Mouse (Mus musculus) small intestine, adult 2 months (tissue): ENCODE data around the gene Tmem239.

ENCODE experiments used
- CTCF ChIP-seq: fragments of 200-500 bp; IDR thresholded peaks from 2 replicates; pipeline ENCODE4 v1.5.1; 2012; ENCODE audit warnings: low read depth, mild to moderate bottlenecking, control low read depth, inconsistent platforms, low read length, moderate library complexity, mixed read lengths; ENCODE audit not compliant: insufficient replicate concordance, insufficient read length; ENCODE audit errors: extremely low read depth
- POLR2A ChIP-seq: fragments of 200-500 bp; IDR thresholded peaks from 2 replicates; pipeline ENCODE4 v1.6.1; 2012; ENCODE audit warnings: low read depth, mild to moderate bottlenecking, control low read depth, inconsistent platforms, low read length, moderate library complexity

- TF ChIP-seq POLR2A (peak; percentile 73), CTCF (peak; percentile 52; the same call in 1 of the 2 replicates)
Measured at GRCm38 (mm10) chr2:130424126-130424853, 18.0 kb downstream of the Tmem239 start, which contains the start of the genes Vps16 and Pced1a.
